Mouse (Mus musculus): ENCODE measurements around the gene Tbca.

- TF ChIP-seq FLI1 (IDR thresholded peaks at IDR 0.05; ENCODE audit: low read length) (no peak), GATA1 (IDR thresholded peaks at IDR 0.05; ENCODE audit: borderline replicate concordance, low read length) (no peak)
Measured at GRCm38 (mm10) chr13:94875396-94875880, 86.7 kb downstream of the Tbca start, which contains the start of gene Otp.

Data from megakaryocyte, embryonic 14.5 days (primary cell).